ENCODE assay signal across 23 mouse cellular contexts in genomic region chr5:105526107-105526645, GRCm38 (mm10). TPM values are rescaled to one million over a fixed set of nuclear protein-coding genes. Genes with fewer than 3 reads are reported as not detected.
DNase-seq lines count a peak whose midpoint lies in the region; ATAC-seq and TF ChIP-seq lines count a peak whose summit lies in the region.
"Had no signal": no experiment of that assay in that cellular context is flagged by ENCODE, and none has a peak within 500 bp of the region (broad histone marks: within the 10 kb centered on the region; RNA-seq: fewer than 3 reads in every experiment).

No protein-coding gene starts in this region.

- 90% methylated on average over 4 of the region's 4 CpGs for WGBS in heart, postnatal 0 days
- WGBS in liver, embryonic 14.5 days (ENCODE audit: insufficient replicate concordance): 8% methylated on average over 4 of the region's 4 CpGs

- peaks cover 4% of the 10 kb centered on the region; the same call in 1 of the 2 replicates for H3K36me3 ChIP-seq in heart, postnatal 0 days (replicated peaks; ENCODE audit: control insufficient read depth, insufficient read depth, low read length)
- H3K36me3 ChIP-seq in liver, embryonic 14.5 days (replicated peaks; ENCODE audit: control insufficient read depth, insufficient read depth, low read depth): peaks cover 9% of the 10 kb centered on the region; the same call in 1 of the 2 replicates
- H3K36me3 ChIP-seq: forebrain, embryonic 15.5 days; intestine, embryonic 15.5 days had no signal

- H3K9me3 ChIP-seq in heart, postnatal 0 days (replicated peaks; ENCODE audit: control insufficient read depth, low read length): no peaks in the 10 kb centered on the region
- H3K9me3 ChIP-seq in liver, embryonic 14.5 days (ENCODE audit: control insufficient read depth, low read length): no peaks in the 10 kb centered on the region
- H3K9me3 ChIP-seq: embryonic facial prominence, embryonic 13.5 days; forebrain, embryonic 10.5 days; forebrain, embryonic 15.5 days; intestine, embryonic 15.5 days; megakaryocyte, embryonic 14.5 days; midbrain, embryonic 13.5 days had no signal

- H3K9ac ChIP-seq in heart, postnatal 0 days (replicated peaks; ENCODE audit: low read depth, low read length): no peak overlapping the region
- no peak overlapping the region for H3K9ac ChIP-seq in liver, embryonic 14.5 days (replicated peaks)
- H3K9ac ChIP-seq: embryonic facial prominence, embryonic 13.5 days; forebrain, embryonic 15.5 days; intestine, embryonic 15.5 days; midbrain, embryonic 13.5 days had no signal

- peak overlapping the region; percentile 11; the same call in 1 of the 2 replicates for H3K27ac ChIP-seq in heart, postnatal 0 days (ENCODE audit: low read depth)
- H3K27ac ChIP-seq in liver, embryonic 14.5 days: no peak overlapping the region
- H3K27ac ChIP-seq: embryonic facial prominence, embryonic 13.5 days; forebrain, embryonic 10.5 days; forebrain, embryonic 15.5 days; hindbrain, postnatal 0 days; intestine, embryonic 15.5 days; kidney, postnatal 0 days; midbrain, embryonic 13.5 days had no signal

- no peak for TF ChIP-seq EP300 in heart, postnatal 0 days (IDR thresholded peaks at IDR 0.05; ENCODE audit: low read depth)
- TF ChIP-seq EP300 in liver, embryonic 14.5 days (IDR thresholded peaks at IDR 0.05; ENCODE audit: low read depth): peak; percentile 84

- TF ChIP-seq CTCF in heart, postnatal 0 days (IDR thresholded peaks at IDR 0.05; ENCODE audit: low read depth): no peak
- no peak for TF ChIP-seq CTCF in liver, embryonic 14.5 days (IDR thresholded peaks at IDR 0.05; ENCODE audit: low read depth)

- no peak overlapping the region for H3K4me3 ChIP-seq in heart, postnatal 0 days (ENCODE audit: low read depth, low read length)
- no peak overlapping the region for H3K4me3 ChIP-seq in liver, embryonic 14.5 days (ENCODE audit: insufficient read depth in 1 of 2, low read depth in 2 of 2, low read length in 2 of 2)
- H3K4me3 ChIP-seq: embryonic facial prominence, embryonic 13.5 days; forebrain, embryonic 10.5 days; forebrain, embryonic 15.5 days; intestine, embryonic 15.5 days; megakaryocyte, embryonic 14.5 days; midbrain, embryonic 13.5 days had no signal

- DNase-seq in heart, postnatal 0 days (ENCODE audit: low spot score): no peak
- no peak for DNase-seq in heart, adult 9 months (ENCODE audit: low spot score in 2 of 2)
- DNase-seq in c-Kit-positive CD71-positive TER-119-positive erythroid progenitor cells, embryonic 14.5 days (ENCODE audit: low spot score): peak; percentile 27
- peak in 1 of 3 experiments; percentile 39 for DNase-seq in liver, embryonic 14.5 days (ENCODE audit: low read depth in 3 of 3, low spot score in 3 of 3)
- no peak for DNase-seq in urinary bladder, adult 18-20 months (ENCODE audit: low spot score in 2 of 2)
- no peak for DNase-seq in embryo, embryonic 10.5 days (ENCODE audit: low spot score)
- no peak for DNase-seq in MN1 (ENCODE audit: low spot score)
- DNase-seq: adrenal gland, postnatal 36 days; B cell, adult 2 months; cerebellum, adult 11 months; cerebellum, adult 9-11 months; layer of hippocampus, adult 9-11 months; lung, postnatal 36 days; thymus, postnatal 4 days had no signal

- H3K27me3 ChIP-seq in heart, postnatal 0 days (ENCODE audit: control insufficient read depth, insufficient read depth, low read length): no peaks in the 10 kb centered on the region
- H3K27me3 ChIP-seq in liver, embryonic 14.5 days (ENCODE audit: control insufficient read depth, insufficient read depth, low read length): no peaks in the 10 kb centered on the region
- H3K27me3 ChIP-seq: embryonic facial prominence, embryonic 13.5 days; forebrain, embryonic 15.5 days; intestine, embryonic 15.5 days; megakaryocyte, embryonic 14.5 days; midbrain, embryonic 13.5 days had no signal

- H3K4me2 ChIP-seq in heart, postnatal 0 days (ENCODE audit: low read depth, low read length): no peak overlapping the region
- H3K4me2 ChIP-seq in liver, embryonic 14.5 days (ENCODE audit: low read depth): peak overlapping the region; percentile 8; the same call in 1 of the 2 replicates
- H3K4me2 ChIP-seq: embryonic facial prominence, embryonic 13.5 days; forebrain, embryonic 15.5 days; intestine, embryonic 15.5 days; midbrain, embryonic 13.5 days had no signal

- H3K4me1 ChIP-seq in heart, postnatal 0 days (ENCODE audit: control insufficient read depth, insufficient read depth): peaks cover 62% of the 10 kb centered on the region
- peaks cover 62 to 63% of the 10 kb centered on the region in 2 experiments for H3K4me1 ChIP-seq in liver, embryonic 14.5 days (replicated peaks; ENCODE audit: control insufficient read depth in 2 of 2, insufficient read depth in 2 of 2, low read length in 1 of 2)
- H3K4me1 ChIP-seq: embryonic facial prominence, embryonic 13.5 days; midbrain, embryonic 13.5 days had no signal

- no peak for ATAC-seq in heart, postnatal 0 days (ENCODE audit: insufficient read depth, low read depth)
- ATAC-seq in liver, embryonic 14.5 days (ENCODE audit: insufficient read depth): peak; percentile 24; the same call in 1 of the 2 replicates
- peak; percentile 55 for ATAC-seq in megakaryocyte-erythroid progenitor cell, adult 5-6 weeks (replicated peaks; ENCODE audit: low FRiP score, low TSS enrichment, poor library complexity, severe bottlenecking)
- ATAC-seq: forebrain, embryonic 15.5 days; hindbrain, postnatal 0 days; intestine, embryonic 15.5 days; midbrain, embryonic 13.5 days had no signal

RNA-seq across cellular contexts. Expression of gene Lrrc8c, which starts 7.0 kb away (rescaled TPM):
- 5.0 and 19.9 TPM in 2 replicates for total RNA-seq in heart, postnatal 0 days (2014; rRNA removed; ENCODE audit: low replicate concordance)
- 11.1 and 14.9 TPM in 2 replicates for polyA plus RNA-seq in heart, postnatal 0 days (2015; fragmentation: Nextera tagmentation; extraction: Ambion mirVana)
- polyA plus RNA-seq in liver, embryonic 14.5 days (2012; rRNA removed): 6.2 and 6.5 TPM in 2 replicates
- polyA plus RNA-seq in liver, embryonic 14.5 days (2014; fragmentation: Nextera tagmentation; extraction: Ambion mirVana): 18.0 and 22.4 TPM in 2 replicates
- 64.7 and 81.9 TPM in 2 replicates for total RNA-seq in megakaryocyte-erythroid progenitor cell, adult 5-6 weeks (2014; fragmentation: Nextera tagmentation)
- 15.3 and 22.5 TPM in 2 replicates for total RNA-seq in megakaryocyte-erythroid progenitor cell, adult 5-6 weeks (2017)
